Mouse (Mus musculus) ES-E14 (cell line): Measurements from ENCODE around the gene Tlx3. TPM values are rescaled to one million over a fixed set of nuclear protein-coding genes. Genes with fewer than 3 reads are reported as not detected.

Experiments
- DNase-seq: peaks from one replicate; pipeline ENCODE4 v3.0.0-alpha.2; 2013; ENCODE audit warnings: low read depth, low spot score
- H3K27ac ChIP-seq: 2 replicates; pipeline ENCODE4 v1.5.1; 2012; ENCODE audit warnings: low read depth, mild to moderate bottlenecking, low read length, moderate library complexity, mixed read lengths; ENCODE audit not compliant: poor library complexity, insufficient read depth, severe bottlenecking
- H3K36me3 ChIP-seq: 2 replicates; pipeline ENCODE4 v1.6.1; 2012; ENCODE audit warnings: mild to moderate bottlenecking, low read length, moderate library complexity, mixed read lengths; ENCODE audit not compliant: control insufficient read depth, poor library complexity, insufficient read depth, severe bottlenecking
- H3K4me1 ChIP-seq, 2 experiments: fragments of 150-350 bp in 1 of 2; sonication (generic) in 1 of 2; 2 replicates each; pipeline ENCODE4 v1.6.1; 2012; ENCODE audit warnings: low read length in 2 of 2, mild to moderate bottlenecking in 1 of 2, mixed read lengths in 1 of 2; ENCODE audit not compliant: control insufficient read depth in 2 of 2, insufficient read depth in 2 of 2, poor library complexity in 1 of 2
- H3K4me3 ChIP-seq, 2 experiments: fragments of 150-350 bp in 1 of 2; sonication (generic) in 1 of 2; 2 replicates each; pipeline ENCODE4 v1.5.1; 2012; ENCODE audit warnings: low read length in 2 of 2, low read depth in 1 of 2, mild to moderate bottlenecking in 1 of 2, mixed read lengths in 1 of 2; ENCODE audit not compliant: insufficient read depth in 1 of 2, poor library complexity in 1 of 2, severe bottlenecking in 1 of 2
- H3K9ac ChIP-seq: 2 replicates; pipeline ENCODE4 v1.6.1; 2012; ENCODE audit warnings: low read depth, mild to moderate bottlenecking, low read length, mixed read lengths; ENCODE audit not compliant: poor library complexity, insufficient read depth, severe bottlenecking
- H3K9me3 ChIP-seq: fragments of 150-350 bp; sonication (generic); 2 replicates; pipeline ENCODE4 v1.6.1; 2012; ENCODE audit warnings: low read depth, mild to moderate bottlenecking, low read length; ENCODE audit not compliant: control insufficient read depth, insufficient read depth
- CHD2 ChIP-seq: IDR thresholded peaks from 2 replicates; pipeline ENCODE4 v1.6.1; 2014; ENCODE audit warnings: mild to moderate bottlenecking, low read depth, low read length, inconsistent platforms
- HCFC1 ChIP-seq: IDR thresholded peaks from 2 replicates; pipeline ENCODE4 v1.6.1; 2012; ENCODE audit warnings: low read length, inconsistent platforms, borderline replicate concordance; ENCODE audit not compliant: insufficient read depth
- MAFK ChIP-seq: IDR thresholded peaks from 2 replicates; pipeline ENCODE4 v1.6.1; 2014; ENCODE audit warnings: mild to moderate bottlenecking, low read depth, low read length, inconsistent platforms; ENCODE audit not compliant: insufficient read depth
- ZC3H11A ChIP-seq: IDR thresholded peaks from 2 replicates; pipeline ENCODE4 v1.6.1; 2012; ENCODE audit warnings: low read depth, mild to moderate bottlenecking, inconsistent platforms, low read length, borderline replicate concordance
- ZNF384 ChIP-seq: IDR thresholded peaks from 2 replicates; pipeline ENCODE4 v1.6.1; 2012; ENCODE audit warnings: low read depth, low read length, inconsistent platforms
- in situ Hi-C, 2 experiments: fragments of 600-800 bp; cut with MboI; formaldehyde crosslinking; loops; one replicate each; pipeline ENCODE4 v1.15.1; 2025; ENCODE audit warnings: low sequenced_read_pairs in 2 of 2, inconsistent platforms in 1 of 2; ENCODE audit not compliant: unreplicated experiment in 2 of 2
- total RNA-seq: library from RNA; depleted of rRNA; stranded (reverse); fragments of 300-350 nt; gene quantifications from 2 replicates; pipeline ENCODE4 v1.2.3, GENCODE M21; 2012

The Tlx3 gene
- total RNA-seq, 1 experiment: 0.54 TPM

DNA sequence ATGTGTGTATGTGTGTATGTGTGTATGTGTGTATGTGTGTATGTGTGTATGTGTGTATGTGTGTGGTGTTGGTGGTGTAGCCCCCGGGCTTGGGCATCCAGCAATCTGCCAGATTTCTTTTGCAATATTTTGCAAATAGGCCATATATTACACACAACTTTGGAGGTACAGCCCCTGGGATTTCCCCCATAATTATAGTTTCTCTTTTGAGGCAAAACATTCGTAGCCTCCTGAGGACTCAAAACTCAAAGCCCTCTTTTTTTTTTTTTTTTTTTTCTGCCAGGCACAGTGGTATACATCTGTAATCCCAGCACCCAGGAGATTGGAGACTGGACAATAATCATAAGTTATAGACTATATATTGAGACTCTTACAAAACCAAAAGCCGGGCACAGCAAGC lies 21.6 kb downstream of the Tlx3 start:
- H3K4me1 ChIP-seq: peaks cover 0 to 7% of the 10 kb centered on the region in 2 experiments; a peak in 1 of 4 replicates
- TF ChIP-seq MAFK: no peak
- TF ChIP-seq ZC3H11A: no peak
- TF ChIP-seq CHD2: no peak
- TF ChIP-seq ZNF384: no peak
- no peak for TF ChIP-seq HCFC1
- H3K27ac ChIP-seq: no peak overlapping the region
- DNase-seq: no peak
- H3K4me3 ChIP-seq: no peak overlapping the region
- no peak overlapping the region for H3K9ac ChIP-seq
- H3K9me3 ChIP-seq: no peaks in the 10 kb centered on the region
- in situ Hi-C loops: loop anchor here in 1 of 2 experiments (25.0 kb wide), 2 partner anchors 430 to 530 kb away; no protein-coding TSS in a partner anchor
- no peaks in the 10 kb centered on the region for H3K36me3 ChIP-seq

DNA sequence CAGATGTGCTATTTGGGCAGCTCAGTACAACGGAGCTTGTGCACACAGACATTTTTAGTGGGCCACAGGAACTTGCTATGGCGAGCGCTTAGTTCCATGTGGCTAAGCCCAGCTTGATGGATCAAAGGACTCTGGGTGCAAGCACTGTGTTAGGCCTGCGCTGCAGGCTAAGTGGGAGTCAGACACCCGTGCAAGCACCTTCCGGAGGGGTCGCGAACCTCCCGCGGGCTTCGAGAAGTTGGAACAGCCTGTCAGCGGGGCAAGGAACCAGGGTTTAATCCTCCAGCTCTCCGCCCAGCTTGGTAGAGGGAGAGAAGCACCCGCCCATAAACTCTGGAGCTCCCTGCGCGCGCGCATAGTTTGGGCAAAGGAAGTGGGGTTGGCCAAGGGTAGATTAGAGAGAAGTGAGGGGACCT lies 22.7 kb downstream of the Tlx3 start:
- no peak overlapping the region for H3K27ac ChIP-seq
- in situ Hi-C loops: loop anchor here in 1 of 2 experiments (25.0 kb wide), 2 partner anchors 432 to 532 kb away; no protein-coding TSS in a partner anchor
- H3K36me3 ChIP-seq: no peaks in the 10 kb centered on the region
- H3K4me3 ChIP-seq: peak overlapping the region; percentile 41 to 62
- DNase-seq: no peak
- no peak for TF ChIP-seq CHD2
- TF ChIP-seq MAFK: no peak
- no peak for TF ChIP-seq HCFC1
- TF ChIP-seq ZC3H11A: no peak
- TF ChIP-seq ZNF384: no peak
- H3K9me3 ChIP-seq: no peaks in the 10 kb centered on the region
- peak overlapping the region; percentile 54 for H3K9ac ChIP-seq
- peaks cover 0 to 7% of the 10 kb centered on the region in 2 experiments; a peak in 1 of 4 replicates for H3K4me1 ChIP-seq

DNA sequence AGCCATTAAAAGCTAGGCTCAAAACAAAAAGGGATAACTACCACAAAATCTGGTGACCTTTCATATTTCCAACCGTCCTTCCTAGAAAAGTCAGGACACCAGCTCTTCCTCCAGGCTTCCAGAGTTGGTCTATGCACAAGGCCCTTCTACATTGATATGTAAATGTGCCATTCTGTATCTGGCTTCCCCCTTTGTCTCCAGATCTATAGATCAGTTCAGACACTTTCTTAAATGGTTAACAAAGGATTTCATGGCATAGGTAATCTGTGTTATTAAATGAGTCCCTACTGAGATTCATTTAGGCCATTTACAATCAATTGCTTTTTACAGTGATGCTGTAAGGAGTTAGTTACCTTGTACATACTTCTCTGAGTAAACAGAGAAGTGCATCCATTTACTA lies 23.6 kb downstream of the Tlx3 start:
- H3K9ac ChIP-seq: no peak overlapping the region
- H3K4me1 ChIP-seq: peaks cover 0 to 7% of the 10 kb centered on the region in 2 experiments; a peak in 1 of 4 replicates
- H3K36me3 ChIP-seq: no peaks in the 10 kb centered on the region
- no peak overlapping the region for H3K27ac ChIP-seq
- in situ Hi-C loops: loop anchor here (5.0 to 25.0 kb wide), 5 partner anchors 372 to 542 kb away; no protein-coding TSS in a partner anchor
- DNase-seq: no peak
- TF ChIP-seq CHD2 (no peak), ZC3H11A (no peak), HCFC1 (no peak), MAFK (no peak), ZNF384 (no peak)
- H3K9me3 ChIP-seq: no peaks in the 10 kb centered on the region
- H3K4me3 ChIP-seq: no peak overlapping the region

DNA sequence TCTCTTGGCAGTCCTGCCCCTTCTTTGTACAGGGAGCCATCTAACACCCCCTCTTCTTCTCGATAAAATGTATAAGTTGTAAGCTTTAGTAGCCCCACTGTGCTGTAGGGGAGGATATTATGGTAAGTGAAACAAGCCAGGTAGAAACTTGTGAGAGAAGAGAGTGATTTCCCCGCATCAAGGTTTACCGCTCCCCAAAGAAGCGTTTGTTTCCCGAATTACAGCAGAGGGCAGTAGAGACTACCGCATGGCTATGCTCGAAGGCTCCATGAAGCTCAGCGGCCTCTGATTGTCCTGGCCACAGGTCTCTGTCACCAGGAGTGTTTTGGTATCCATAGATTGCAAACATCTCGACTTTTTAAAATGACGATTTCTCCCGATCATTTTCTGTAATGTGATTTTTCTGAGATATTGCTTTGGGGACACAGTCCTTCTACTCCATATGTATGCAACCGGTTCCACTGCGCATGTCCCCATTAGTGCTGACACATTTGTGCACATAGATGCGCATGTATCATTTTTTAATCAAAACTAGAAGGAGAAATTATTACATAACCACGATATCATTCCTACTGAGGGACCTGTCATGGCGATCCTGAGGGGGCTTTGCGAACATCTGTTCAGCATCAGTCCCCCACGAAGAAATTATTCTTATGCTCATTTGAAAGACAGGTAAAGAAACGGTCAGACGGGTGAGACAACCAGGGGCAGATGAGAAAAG lies 26.7 kb downstream of the Tlx3 start:
- no peak for TF ChIP-seq MAFK
- peak; percentile 98 for TF ChIP-seq ZC3H11A
- in situ Hi-C loops: loop anchor here (5.0 to 25.0 kb wide), 5 partner anchors 376 to 546 kb away; no protein-coding TSS in a partner anchor
- Histone ChIP-seq H3K9me3 (no peaks in the 10 kb centered on the region), H3K27ac (no peak overlapping the region), H3K4me1 (peaks cover 0 to 7% of the 10 kb centered on the region in 2 experiments; a peak in 1 of 4 replicates), H3K4me3 (no peak overlapping the region), H3K36me3 (no peaks in the 10 kb centered on the region), H3K9ac (no peak overlapping the region)
- DNase-seq: no peak
